Comparison of ENCODE assay signal across 12 mouse cellular contexts in the genomic region with DNA sequence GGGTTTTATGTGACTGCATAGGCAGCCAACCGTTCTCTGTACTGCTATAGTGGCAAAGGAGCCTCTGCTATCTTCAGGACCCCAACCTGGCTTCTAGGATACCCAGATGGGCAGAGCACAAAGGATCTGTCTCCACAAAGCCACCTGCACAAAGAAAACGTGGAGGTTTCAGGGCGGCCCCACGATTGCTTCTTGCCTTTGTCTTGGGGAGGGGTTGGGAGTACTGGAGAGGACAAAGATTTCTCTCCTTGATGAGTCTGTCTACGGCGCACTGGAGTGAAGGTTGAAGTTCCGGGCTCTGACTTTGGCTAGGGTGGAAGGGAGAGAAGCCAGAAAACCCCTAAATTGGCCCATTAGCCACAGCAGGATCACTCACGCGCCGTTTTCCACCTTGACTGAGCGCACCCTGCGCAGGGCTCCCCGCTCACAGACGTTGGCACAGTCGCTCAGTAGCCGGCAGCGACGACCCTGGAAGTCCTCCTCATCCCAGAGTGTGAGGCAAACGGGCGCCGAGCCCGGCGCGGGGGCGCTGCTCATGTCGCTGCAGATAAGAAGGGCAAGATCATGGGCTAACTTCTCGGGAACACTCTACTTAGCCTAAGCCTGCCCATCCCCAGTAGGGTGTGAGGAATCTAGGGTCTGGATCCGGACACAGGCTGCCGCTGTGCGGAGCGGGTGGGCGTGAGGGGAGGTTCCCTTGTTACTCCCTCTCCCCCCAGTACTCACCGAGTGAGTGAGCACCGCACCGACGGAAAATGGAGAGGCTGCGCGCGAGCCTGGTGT. TPM values are rescaled to one million over a fixed set of nuclear protein-coding genes. Genes with fewer than 3 reads are reported as not detected.
DNase-seq lines count a peak whose midpoint lies in the region; ATAC-seq and TF ChIP-seq lines count a peak whose summit lies in the region.
"Had no signal": no experiment of that assay in that cellular context is flagged by ENCODE, and none has a peak within 500 bp of the region (broad histone marks: within the 10 kb centered on the region; RNA-seq: fewer than 3 reads in every experiment).

No protein-coding gene starts in this region.

- H3K4me3 ChIP-seq in layer of hippocampus, adult 2 months = peak overlapping the region; percentile 18; the same call in 1 of the 2 replicates
- H3K4me3 ChIP-seq in forebrain, postnatal 0 days (ENCODE audit: low read depth, low read length) = peak overlapping the region; percentile 17
- peak overlapping the region; percentile 41 for H3K4me3 ChIP-seq in midbrain, embryonic 10.5 days
- no peak overlapping the region for H3K4me3 ChIP-seq in thymus, adult 2 months (ENCODE audit: control insufficient read depth, insufficient read depth, low read length)

- no peaks in the 10 kb centered on the region for H3K4me1 ChIP-seq in forebrain, postnatal 0 days (ENCODE audit: insufficient read depth)
- peaks cover 28% of the 10 kb centered on the region for H3K4me1 ChIP-seq in midbrain, embryonic 10.5 days
- H3K4me1 ChIP-seq in thymus, adult 2 months (replicated peaks; ENCODE audit: control insufficient read depth, insufficient read depth, low read length) = no peaks in the 10 kb centered on the region

- no peaks in the 10 kb centered on the region for H3K9me3 ChIP-seq in forebrain, postnatal 0 days (ENCODE audit: low read length)
- no peaks in the 10 kb centered on the region for H3K9me3 ChIP-seq in midbrain, embryonic 10.5 days (replicated peaks)

- TF ChIP-seq CTCF in layer of hippocampus, adult 2 months (conservative IDR thresholded peaks at IDR 0.05) = no peak
- 0 out of 2 replicates have a peak, but pooled peaks have one; percentile 18 for TF ChIP-seq CTCF in forebrain, postnatal 0 days (IDR thresholded peaks at IDR 0.05; ENCODE audit: low read depth)
- no peak for TF ChIP-seq CTCF in thymus, adult 2 months (IDR thresholded peaks at IDR 0.05; ENCODE audit: borderline replicate concordance, control insufficient read depth, extremely low read depth, insufficient read depth, low read length, poor library complexity)

- no peaks in the 10 kb centered on the region for H3K36me3 ChIP-seq in forebrain, postnatal 0 days (ENCODE audit: insufficient read depth)
- H3K36me3 ChIP-seq in midbrain, embryonic 10.5 days = no peaks in the 10 kb centered on the region
- no peaks in the 10 kb centered on the region for H3K36me3 ChIP-seq in thymus, adult 2 months (ENCODE audit: control insufficient read depth, insufficient read depth, low read length)

- H3K9ac ChIP-seq in forebrain, postnatal 0 days = no peak overlapping the region

- DNase-seq in layer of hippocampus, adult 2 months (ENCODE audit: low spot score in 2 of 2) = no peak
- no peak for DNase-seq in layer of hippocampus, adult 9-10 months (ENCODE audit: low spot score)
- DNase-seq in forebrain, postnatal 0 days = no peak
- DNase-seq in midbrain, embryonic 10.5 days (ENCODE audit: low spot score) = peak; percentile 52
- DNase-seq in thymus, adult 2 months = no peak
- DNase-seq in MN1 (ENCODE audit: low spot score) = no peak
- no peak for DNase-seq in adrenal gland, adult 18-20 months (ENCODE audit: low spot score in 2 of 2)
- DNase-seq: thymus, postnatal 25 days had no signal

- peaks cover 73% of the 10 kb centered on the region for H3K27me3 ChIP-seq in forebrain, postnatal 0 days (ENCODE audit: insufficient read depth, low read length)
- peaks cover 100% of the 10 kb centered on the region for H3K27me3 ChIP-seq in midbrain, embryonic 10.5 days (ENCODE audit: low read depth, poor library complexity, severe bottlenecking)
- no peaks in the 10 kb centered on the region; the same call in 1 of the 2 replicates for H3K27me3 ChIP-seq in thymus, adult 2 months (ENCODE audit: control insufficient read depth, insufficient read depth, low read length)

- TF ChIP-seq POLR2A in thymus, adult 2 months (IDR thresholded peaks at IDR 0.05; ENCODE audit: control insufficient read depth, extremely low read depth, insufficient read depth, low read length, poor library complexity) = no peak

- ATAC-seq in forebrain, postnatal 0 days = peak; percentile 55

- H3K4me2 ChIP-seq in forebrain, postnatal 0 days (ENCODE audit: low read depth) = peak overlapping the region; percentile 41

- WGBS in forebrain, postnatal 0 days = 3% methylated on average over 39 of the region's 39 CpGs
- 2% methylated on average over 39 of the region's 39 CpGs for WGBS in midbrain, embryonic 10.5 days
- 10% methylated on average over 39 of the region's 39 CpGs for WGBS in thymus, adult 2 months

- no peak overlapping the region for H3K27ac ChIP-seq in layer of hippocampus, adult 2 months
- H3K27ac ChIP-seq in forebrain, postnatal 0 days (ENCODE audit: low read depth, low read length) = no peak overlapping the region
- H3K27ac ChIP-seq in midbrain, embryonic 10.5 days (replicated peaks) = no peak overlapping the region
- no peak overlapping the region for H3K27ac ChIP-seq in thymus, adult 2 months (ENCODE audit: control insufficient read depth, insufficient read depth, low read length)

RNA-seq across cellular contexts. Expression of a gene that starts 0.4 kb away (rescaled TPM):
- total RNA-seq in layer of hippocampus, adult 2 months (2021) = not detected
- not detected in 2 replicates for total RNA-seq in forebrain, postnatal 0 days (2014; rRNA removed)
- polyA plus RNA-seq in forebrain, postnatal 0 days (2015; fragmentation: Nextera tagmentation; extraction: Ambion mirVana) = not detected in 2 replicates
- polyA plus RNA-seq in midbrain, embryonic 10.5 days (2016; fragmentation: Nextera tagmentation; extraction: Ambion mirVana) = 0.26 TPM in 1 of 2 replicates, not detected in the other
- polyA plus RNA-seq in thymus, adult 2 months (2012; rRNA removed) = 1.0 and 1.5 TPM in 2 replicates
- under 1 TPM; 0.58 to 0.76 TPM for total RNA-seq in adrenal gland, adult 18-20 months (2021)
- total RNA-seq: hematopoietic stem cell, adult 5-6 weeks had no signal
- polyA plus RNA-seq: liver, embryonic 16.5 days had no signal

RNA-seq across cellular contexts. Expression of a gene that starts 7.3 kb away (rescaled TPM):
- total RNA-seq in layer of hippocampus, adult 2 months (2021) = not detected
- total RNA-seq in forebrain, postnatal 0 days (2014; rRNA removed) = not detected in 2 replicates
- polyA plus RNA-seq in forebrain, postnatal 0 days (2015; fragmentation: Nextera tagmentation; extraction: Ambion mirVana) = not detected in 2 replicates
- polyA plus RNA-seq in midbrain, embryonic 10.5 days (2016; fragmentation: Nextera tagmentation; extraction: Ambion mirVana) = 0.36 TPM in 1 of 2 replicates, not detected in the other
- polyA plus RNA-seq in thymus, adult 2 months (2012; rRNA removed) = 0.24 and 0.26 TPM in 2 replicates
- 1 to 10 TPM in 1 of 2 experiments, under 1 TPM in 1; 0.96 to 1.2 TPM for total RNA-seq in adrenal gland, adult 18-20 months (2021)
- total RNA-seq: hematopoietic stem cell, adult 5-6 weeks; left cerebral cortex, adult 18-20 months had no signal
- polyA plus RNA-seq: liver, embryonic 16.5 days had no signal

RNA-seq across cellular contexts. Expression of a gene that starts 37.8 kb away (rescaled TPM):
- 100 to 1,000 TPM; 193 to 196 TPM for total RNA-seq in layer of hippocampus, adult 2 months (2021)
- total RNA-seq in forebrain, postnatal 0 days (2014; rRNA removed) = 24.2 and 27.2 TPM in 2 replicates
- 9.7 and 10.0 TPM in 2 replicates for polyA plus RNA-seq in forebrain, postnatal 0 days (2015; fragmentation: Nextera tagmentation; extraction: Ambion mirVana)
- polyA plus RNA-seq in midbrain, embryonic 10.5 days (2016; fragmentation: Nextera tagmentation; extraction: Ambion mirVana) = 1.3 and 2.2 TPM in 2 replicates
- polyA plus RNA-seq in thymus, adult 2 months (2012; rRNA removed) = 0.31 and 0.34 TPM in 2 replicates
- 1 to 10 TPM; 4.1 to 4.8 TPM for total RNA-seq in adrenal gland, adult 18-20 months (2021)
- total RNA-seq: hematopoietic stem cell, adult 5-6 weeks had no signal
- polyA plus RNA-seq: liver, embryonic 16.5 days had no signal

RNA-seq across cellular contexts. Expression of a gene that starts 42.9 kb away (rescaled TPM):
- total RNA-seq in layer of hippocampus, adult 2 months (2021) = 1 to 10 TPM; 2.4 to 2.7 TPM
- total RNA-seq in forebrain, postnatal 0 days (2014; rRNA removed) = 2.1 and 3.4 TPM in 2 replicates
- polyA plus RNA-seq in forebrain, postnatal 0 days (2015; fragmentation: Nextera tagmentation; extraction: Ambion mirVana) = 0.52 and 1.1 TPM in 2 replicates
- 0.04 and 0.07 TPM in 2 replicates for polyA plus RNA-seq in midbrain, embryonic 10.5 days (2016; fragmentation: Nextera tagmentation; extraction: Ambion mirVana)
- polyA plus RNA-seq in thymus, adult 2 months (2012; rRNA removed) = 0.48 and 0.69 TPM in 2 replicates
- total RNA-seq in adrenal gland, adult 18-20 months (2021) = not detected
- total RNA-seq: adrenal gland, postnatal 14 days; hematopoietic stem cell, adult 5-6 weeks had no signal
- polyA plus RNA-seq: liver, embryonic 16.5 days had no signal

RNA-seq across cellular contexts. Expression of a gene that starts 58.9 kb away (rescaled TPM):
- total RNA-seq in layer of hippocampus, adult 2 months (2021) = under 1 TPM; 0.23 to 0.27 TPM
- total RNA-seq in forebrain, postnatal 0 days (2014; rRNA removed) = 0.08 and 0.29 TPM in 2 replicates
- polyA plus RNA-seq in forebrain, postnatal 0 days (2015; fragmentation: Nextera tagmentation; extraction: Ambion mirVana) = 0.11 and 0.19 TPM in 2 replicates
- polyA plus RNA-seq in midbrain, embryonic 10.5 days (2016; fragmentation: Nextera tagmentation; extraction: Ambion mirVana) = 0.12 and 0.17 TPM in 2 replicates
- polyA plus RNA-seq in thymus, adult 2 months (2012; rRNA removed) = 0.75 and 0.94 TPM in 2 replicates
- total RNA-seq in adrenal gland, adult 18-20 months (2021) = under 1 TPM; 0.13 to 0.20 TPM
- total RNA-seq: hematopoietic stem cell, adult 5-6 weeks had no signal
